Mouse (Mus musculus) Patski (cell line): ENCODE data around the gene Spata5. TPM values are rescaled to one million over a fixed set of nuclear protein-coding genes. Genes with fewer than 3 reads are reported as not detected.
A peak's percentile ranks its signal among the peaks of the same experiment; 100 is the strongest.

Experiments
- ATAC-seq: fragments of 100-300 bp; one replicate; pipeline ENCODE4 v1.8.0; 2021
- CTCF ChIA-PET: fragments of 350-600 bp; sonication (Branson Sonifier 250); formaldehyde crosslinking; loops from one replicate; lab custom pipeline; 2022; ENCODE audit warnings: inconsistent platforms; lab: Charles Lee
- POLR2A ChIA-PET: fragments of 350-600 bp; sonication (Branson Sonifier 250); formaldehyde crosslinking; loops from one replicate; lab custom pipeline; 2022; ENCODE audit warnings: antibody characterized with exemption, inconsistent platforms; lab: Charles Lee
- DNase-seq: peaks from one replicate; pipeline ENCODE4 v3.0.0-alpha.2; 2011; ENCODE audit warnings: low read depth, low spot score
- H3K27me3 ChIP-seq: fragments of 371-371 bp; one replicate; pipeline ENCODE4 v1.5.1; 2021
- CTCF ChIP-seq: fragments of 100-300 bp; IDR thresholded peaks from one replicate; pipeline ENCODE4 v1.5.1; 2021
- in situ Hi-C: fragments of 300-500 bp; cut with MboI; formaldehyde crosslinking; loops from 3 replicates; pipeline ENCODE4 v1.11.1; 2018; ENCODE audit warnings: low pct_unique_long_range_greater_than_20kb, mixed read lengths
- polyA plus RNA-seq: library from polyadenylated mRNA; unstranded; gene quantifications from one replicate; pipeline ENCODE4 v1.2.3, GENCODE M21; 2021

Gene Spata5
- polyA plus RNA-seq, 1 experiment from 2014 or later = 43.3 TPM

GRCm38 (mm10) chr3:37387310-37387709 lies 32.4 kb upstream of the Spata5 start:
- TF ChIP-seq CTCF = no peak
- no peaks in the 10 kb centered on the region for H3K27me3 ChIP-seq
- POLR2A ChIA-PET = no interaction called here
- CTCF ChIA-PET = interaction anchor here (1.2 to 6.2 kb wide), 5 partner anchors 11 to 168 kb away, joined by 3 to 38 read pairs (median 6); no protein-coding TSS in a partner anchor
- ATAC-seq = no peak
- in situ Hi-C loops = no loop called here
- no peak for DNase-seq

GRCm38 (mm10) chr3:37396930-37397608 lies 22.6 kb upstream of the Spata5 start:
- ChIA-PET CTCF (interaction anchor here (0.8 to 4.1 kb wide), 6 partner anchors 9 to 178 kb away, joined by 3 to 38 read pairs (median 4); no protein-coding TSS in a partner anchor), POLR2A (interaction anchor here (0.5 to 1.7 kb wide), 4 partner anchors 8 to 262 kb away, joined by 3 to 7 read pairs (median 6); no protein-coding TSS in a partner anchor)
- in situ Hi-C loops = no loop called here
- H3K27me3 ChIP-seq = no peaks in the 10 kb centered on the region
- TF ChIP-seq CTCF = no peak
- ATAC-seq = no peak
- DNase-seq = no peak

GRCm38 (mm10) chr3:37397646-37398045 lies 22.1 kb upstream of the Spata5 start:
- in situ Hi-C loops = no loop called here
- DNase-seq = no peak
- no peak for ATAC-seq
- H3K27me3 ChIP-seq = no peaks in the 10 kb centered on the region
- ChIA-PET POLR2A (interaction anchor here (1.7 kb wide), 1 partner anchor 9 kb away, joined by 5 read pairs; no protein-coding TSS in a partner anchor), CTCF (interaction anchor here (0.8 to 4.1 kb wide), 9 partner anchors 8 to 178 kb away, joined by 3 to 38 read pairs (median 4); no protein-coding TSS in a partner anchor)
- TF ChIP-seq CTCF = no peak

GRCm38 (mm10) chr3:37398661-37399395 lies 20.9 kb upstream of the Spata5 start:
- POLR2A ChIA-PET = interaction anchor here (0.8 to 1.7 kb wide), 3 partner anchors 10 to 33 kb away, joined by 3 to 5 read pairs (median 3); no protein-coding TSS in a partner anchor
- in situ Hi-C loops = no loop called here
- no peak for DNase-seq
- CTCF ChIA-PET = interaction anchor here (0.8 to 4.1 kb wide), 11 partner anchors 9 to 75 kb away, joined by 3 to 38 read pairs (median 4); no protein-coding TSS in a partner anchor
- no peak for ATAC-seq
- H3K27me3 ChIP-seq = no peaks in the 10 kb centered on the region
- no peak for TF ChIP-seq CTCF

- in situ Hi-C loops = loop anchor here (25.0 kb wide), 2 partner anchors 190 to 540 kb away; partner anchors contain the start of gene 4932438A13Rik
Observed at GRCm38 (mm10) chr3:37401729-37402610, 17.7 kb upstream of the Spata5 start.

GRCm38 (mm10) chr3:37407598-37407997 lies 12.1 kb upstream of the Spata5 start:
- ATAC-seq (no peak), DNase-seq (no peak)
- H3K27me3 ChIP-seq = no peaks in the 10 kb centered on the region
- TF ChIP-seq CTCF = no peak
- in situ Hi-C loops = loop anchor here (25.0 kb wide), 2 partner anchors 195 to 545 kb away; partner anchors contain the start of gene 4932438A13Rik
- ChIA-PET CTCF (interaction anchor here (0.8 to 1.3 kb wide), 4 partner anchors 9 to 189 kb away, joined by 3 read pairs; no protein-coding TSS in a partner anchor), POLR2A (no interaction called here)

More at GRCm38 (mm10) chr3:37401729-37402610, 17.7 kb upstream of the Spata5 start:
- no peak for DNase-seq
- CTCF ChIA-PET = interaction anchor here (0.9 to 5.7 kb wide), 4 partner anchors 12 to 78 kb away, joined by 3 to 34 read pairs (median 6); no protein-coding TSS in a partner anchor
- TF ChIP-seq CTCF = no peak
- no peak for ATAC-seq
- POLR2A ChIA-PET = interaction anchor here (0.8 kb wide), 1 partner anchor 47 kb away, joined by 4 read pairs; no protein-coding TSS in a partner anchor
- no peaks in the 10 kb centered on the region for H3K27me3 ChIP-seq

- in situ Hi-C loops = loop anchor here (5.0 to 25.0 kb wide), 3 partner anchors 76 to 551 kb away; partner anchors contain the start of gene 4932438A13Rik
Observed at GRCm38 (mm10) chr3:37413446-37413845, 6.2 kb upstream of the Spata5 start.

GRCm38 (mm10) chr3:37414413-37414960 lies 5.2 kb upstream of the Spata5 start:
- CTCF ChIA-PET = interaction anchor here (0.8 to 5.2 kb wide), 34 partner anchors 9 to 806 kb away, joined by 3 to 69 read pairs (median 6); partner anchors contain the start of gene Fgf2
- POLR2A ChIA-PET = interaction anchor here (0.7 to 1.2 kb wide), 2 partner anchors 73 to 764 kb away, joined by 3 read pairs; no protein-coding TSS in a partner anchor
- H3K27me3 ChIP-seq = no peaks in the 10 kb centered on the region
- DNase-seq (peak; percentile 50), ATAC-seq (no peak)
- in situ Hi-C loops = loop anchor here (5.0 to 25.0 kb wide), 3 partner anchors 77 to 552 kb away; partner anchors contain the start of gene 4932438A13Rik
- no peak for TF ChIP-seq CTCF

More at GRCm38 (mm10) chr3:37413446-37413845, 6.2 kb upstream of the Spata5 start:
- ChIA-PET CTCF (interaction anchor here (0.8 to 5.2 kb wide), 23 partner anchors 9 to 807 kb away, joined by 3 to 69 read pairs (median 7); partner anchors contain the start of gene Fgf2), POLR2A (interaction anchor here (0.6 to 0.7 kb wide), 2 partner anchors 63 to 528 kb away, joined by 3 to 4 read pairs; no protein-coding TSS in a partner anchor)
- ATAC-seq (no peak), DNase-seq (no peak)
- no peaks in the 10 kb centered on the region for H3K27me3 ChIP-seq
- no peak for TF ChIP-seq CTCF
